Mouse (Mus musculus): ENCODE measurements around the gene Olfr64. TPM values are rescaled to one million over a fixed set of nuclear protein-coding genes. Genes with fewer than 3 reads are reported as not detected.

The Olfr64 gene
- polyA plus RNA-seq, 1 experiment from 2014 or later: not detected

DNA sequence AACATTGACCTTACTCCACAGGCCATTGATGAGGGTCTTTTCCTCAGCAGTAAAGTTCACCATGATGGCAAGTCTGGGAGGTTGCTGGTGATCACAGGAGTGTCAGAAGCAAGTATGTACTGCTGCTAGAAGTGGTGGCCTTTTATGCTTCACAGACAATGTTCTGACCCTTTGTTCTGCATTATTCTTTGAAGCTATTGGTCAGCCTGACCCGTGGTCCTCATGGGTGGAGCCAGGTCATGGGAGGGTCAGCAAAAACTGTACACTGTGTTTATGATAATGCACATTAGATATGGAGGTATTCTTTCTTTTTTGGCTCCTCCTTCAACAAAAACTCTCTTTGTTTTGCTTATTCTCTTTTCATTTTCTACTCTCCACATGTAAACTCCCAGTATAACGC is 41.2 kb downstream of the Olfr64 start, which contains the start of gene Hbb-y:
Gene Hbb-y, minus strand, starts transcription at position 127 of the 400 bp plus-strand sequence.
- Histone ChIP-seq H3K9me3 (ENCODE audit: control insufficient read depth, low read length) (no peaks in the 10 kb centered on the region), H3K4me3 (ENCODE audit: low read depth, low read length) (no peak within 1 kb of the TSS), H3K27ac (ENCODE audit: low read depth, low read length) (no peak within 1 kb of the TSS), H3K9ac (ENCODE audit: low read length) (no peak within 1 kb of the TSS), H3K4me2 (ENCODE audit: low read depth) (no peak within 1 kb of the TSS), H3K4me1 (ENCODE audit: control insufficient read depth, insufficient read depth, low read length) (no peaks in the 10 kb centered on the region), H3K27me3 (ENCODE audit: control insufficient read depth, insufficient read depth, low read length) (no peaks in the 10 kb centered on the region), H3K36me3 (ENCODE audit: control insufficient read depth, insufficient read depth, low read length) (no peaks in the 10 kb centered on the region)
- no peak for DNase-seq (ENCODE audit: low spot score)
- 74% methylated on average over 2 of the region's 2 CpGs for WGBS
- ATAC-seq (ENCODE audit: insufficient read depth, low FRiP score, low TSS enrichment): no peak

- Histone ChIP-seq H3K9me3 (ENCODE audit: control insufficient read depth, low read length) (no peaks in the 10 kb centered on the region), H3K27me3 (ENCODE audit: control insufficient read depth, insufficient read depth, low read length) (no peaks in the 10 kb centered on the region), H3K4me1 (ENCODE audit: control insufficient read depth, insufficient read depth, low read length) (no peaks in the 10 kb centered on the region), H3K36me3 (ENCODE audit: control insufficient read depth, insufficient read depth, low read length) (no peaks in the 10 kb centered on the region), H3K4me3 (ENCODE audit: low read depth, low read length) (no peak overlapping the region), H3K4me2 (ENCODE audit: low read depth) (no peak overlapping the region), H3K27ac (ENCODE audit: low read depth, low read length) (no peak overlapping the region), H3K9ac (ENCODE audit: low read length) (no peak overlapping the region)
- DNase-seq (ENCODE audit: low spot score) (no peak), ATAC-seq (ENCODE audit: insufficient read depth, low FRiP score, low TSS enrichment) (no peak)
- WGBS: 57% methylated on average over 1 of the region's 2 CpGs
These were observed 49.6 kb downstream of the Olfr64 start for GRCm38 (mm10) chr7:103844525-103845325.

DNA sequence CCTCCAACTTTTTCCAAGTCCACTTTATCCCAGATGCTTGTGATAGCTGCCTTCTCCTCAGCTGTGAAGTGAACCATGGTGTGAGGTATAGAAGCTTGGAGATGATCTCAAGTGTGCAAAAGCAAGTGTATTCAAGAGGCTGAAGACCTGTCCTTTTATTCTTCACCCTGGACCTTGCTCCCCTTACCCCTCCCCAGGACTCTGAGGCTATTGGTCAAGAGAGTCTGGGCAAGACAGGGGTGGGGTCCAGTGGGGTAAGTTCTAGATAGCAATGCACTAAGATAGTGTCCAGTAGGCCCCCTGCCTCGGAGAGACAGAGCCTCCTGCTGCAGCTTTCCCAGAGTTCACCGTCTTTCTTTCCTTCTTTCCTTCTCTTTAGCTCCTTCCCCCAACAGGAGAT is 51.3 kb downstream of the Olfr64 start, which contains the start of gene Hbb-bh1:
Gene Hbb-bh1, minus strand, starts transcription at position 131 of the 400 bp plus-strand sequence.
- Histone ChIP-seq H3K36me3 (ENCODE audit: control insufficient read depth, insufficient read depth, low read length) (no peaks in the 10 kb centered on the region), H3K9me3 (ENCODE audit: control insufficient read depth, low read length) (no peaks in the 10 kb centered on the region), H3K9ac (ENCODE audit: low read length) (no peak within 1 kb of the TSS), H3K4me3 (ENCODE audit: low read depth, low read length) (no peak within 1 kb of the TSS), H3K4me2 (ENCODE audit: low read depth) (no peak within 1 kb of the TSS), H3K4me1 (ENCODE audit: control insufficient read depth, insufficient read depth, low read length) (no peaks in the 10 kb centered on the region), H3K27me3 (ENCODE audit: control insufficient read depth, insufficient read depth, low read length) (no peaks in the 10 kb centered on the region), H3K27ac (ENCODE audit: low read depth, low read length) (no peak within 1 kb of the TSS)
- ATAC-seq (ENCODE audit: insufficient read depth, low FRiP score, low TSS enrichment) (no peak), DNase-seq (ENCODE audit: low spot score) (no peak)
- WGBS: 70% methylated on average over 2 of the region's 2 CpGs

GRCm38 (mm10) chr7:103840268-103840667 is 54.0 kb downstream of the Olfr64 start, which contains the start of gene Hbb-bh2:
Gene Hbb-bh2, minus strand, starts transcription at chr7:103840520.
- Histone ChIP-seq H3K9ac (ENCODE audit: low read length) (no peak within 1 kb of the TSS), H3K36me3 (ENCODE audit: control insufficient read depth, insufficient read depth, low read length) (no peaks in the 10 kb centered on the region), H3K4me3 (ENCODE audit: low read depth, low read length) (no peak within 1 kb of the TSS), H3K4me2 (ENCODE audit: low read depth) (no peak within 1 kb of the TSS), H3K27me3 (ENCODE audit: control insufficient read depth, insufficient read depth, low read length) (no peaks in the 10 kb centered on the region), H3K9me3 (ENCODE audit: control insufficient read depth, low read length) (no peaks in the 10 kb centered on the region), H3K27ac (ENCODE audit: low read depth, low read length) (no peak within 1 kb of the TSS), H3K4me1 (ENCODE audit: control insufficient read depth, insufficient read depth, low read length) (no peaks in the 10 kb centered on the region)
- no peak for DNase-seq (ENCODE audit: low spot score)
- no peak for ATAC-seq (ENCODE audit: insufficient read depth, low FRiP score, low TSS enrichment)
- 72% methylated on average over 3 of the region's 3 CpGs for WGBS

Other genes with a start within 250 kb of the Olfr64 start
- gene Olfr623, start 230.8 kb downstream of the Olfr64 start, polyA plus RNA-seq (2014; fragmentation: Nextera tagmentation; extraction: Ambion mirVana): not detected in 2 replicates
- gene Olfr624, start 223.3 kb downstream of the Olfr64 start, polyA plus RNA-seq (2014; fragmentation: Nextera tagmentation; extraction: Ambion mirVana): 0.04 TPM in 2 replicates
- not detected in 2 replicates for gene Olfr625-ps1, start 211.8 kb downstream of the Olfr64 start, polyA plus RNA-seq (2014; fragmentation: Nextera tagmentation; extraction: Ambion mirVana)
- gene Olfr243, start 179.8 kb downstream of the Olfr64 start, polyA plus RNA-seq (2014; fragmentation: Nextera tagmentation; extraction: Ambion mirVana): not detected in 2 replicates
- gene Olfr628, start 164.1 kb downstream of the Olfr64 start, polyA plus RNA-seq (2014; fragmentation: Nextera tagmentation; extraction: Ambion mirVana): not detected in 2 replicates
- gene Olfr629, start 149.5 kb downstream of the Olfr64 start, polyA plus RNA-seq (2014; fragmentation: Nextera tagmentation; extraction: Ambion mirVana): not detected in 2 replicates
- gene Olfr630, start 137.2 kb downstream of the Olfr64 start, polyA plus RNA-seq (2014; fragmentation: Nextera tagmentation; extraction: Ambion mirVana): not detected in 2 replicates
- gene Olfr69, start 122.9 kb downstream of the Olfr64 start, polyA plus RNA-seq (2014; fragmentation: Nextera tagmentation; extraction: Ambion mirVana): not detected in 2 replicates
- gene Olfr68, start 114.8 kb downstream of the Olfr64 start, polyA plus RNA-seq (2014; fragmentation: Nextera tagmentation; extraction: Ambion mirVana): not detected in 2 replicates
- gene Olfr67, start 102.7 kb downstream of the Olfr64 start, polyA plus RNA-seq (2014; fragmentation: Nextera tagmentation; extraction: Ambion mirVana): not detected in 2 replicates
- 601 and 630 TPM in 2 replicates for gene Hbb-bt, start 80.5 kb downstream of the Olfr64 start, polyA plus RNA-seq (2014; fragmentation: Nextera tagmentation; extraction: Ambion mirVana)
- 191 and 252 TPM in 2 replicates for gene Hbb-bs, start 66.4 kb downstream of the Olfr64 start, polyA plus RNA-seq (2014; fragmentation: Nextera tagmentation; extraction: Ambion mirVana)
- not detected in 2 replicates for gene Hbb-bh2, start 54.0 kb downstream of the Olfr64 start, polyA plus RNA-seq (2014; fragmentation: Nextera tagmentation; extraction: Ambion mirVana)
- gene Hbb-bh1, start 51.3 kb downstream of the Olfr64 start, polyA plus RNA-seq (2014; fragmentation: Nextera tagmentation; extraction: Ambion mirVana): 2,034 and 2,085 TPM in 2 replicates
- gene Hbb-y, start 41.3 kb downstream of the Olfr64 start, polyA plus RNA-seq (2014; fragmentation: Nextera tagmentation; extraction: Ambion mirVana): 8,929 and 9,080 TPM in 2 replicates
- gene Olfr66, start 8.2 kb downstream of the Olfr64 start, polyA plus RNA-seq (2014; fragmentation: Nextera tagmentation; extraction: Ambion mirVana): not detected in 2 replicates
- not detected in 2 replicates for gene Olfr65, start 9.0 kb upstream of the Olfr64 start, polyA plus RNA-seq (2014; fragmentation: Nextera tagmentation; extraction: Ambion mirVana)
- gene Olfr631, start 34.3 kb upstream of the Olfr64 start, polyA plus RNA-seq (2014; fragmentation: Nextera tagmentation; extraction: Ambion mirVana): not detected in 2 replicates
- not detected in 2 replicates for gene Olfr632, start 39.9 kb upstream of the Olfr64 start, polyA plus RNA-seq (2014; fragmentation: Nextera tagmentation; extraction: Ambion mirVana)
- gene Olfr633, start 50.0 kb upstream of the Olfr64 start, polyA plus RNA-seq (2014; fragmentation: Nextera tagmentation; extraction: Ambion mirVana): not detected in 2 replicates
- gene Olfr635, start 76.7 kb upstream of the Olfr64 start, polyA plus RNA-seq (2014; fragmentation: Nextera tagmentation; extraction: Ambion mirVana): not detected in 2 replicates
- gene Olfr638, start 104.3 kb upstream of the Olfr64 start, polyA plus RNA-seq (2014; fragmentation: Nextera tagmentation; extraction: Ambion mirVana): not detected in 2 replicates
- gene Olfr639, start 122.8 kb upstream of the Olfr64 start, polyA plus RNA-seq (2014; fragmentation: Nextera tagmentation; extraction: Ambion mirVana): not detected in 2 replicates
- not detected in 2 replicates for gene Olfr640, start 131.1 kb upstream of the Olfr64 start, polyA plus RNA-seq (2014; fragmentation: Nextera tagmentation; extraction: Ambion mirVana)
- not detected in 2 replicates for gene Olfr641, start 141.0 kb upstream of the Olfr64 start, polyA plus RNA-seq (2014; fragmentation: Nextera tagmentation; extraction: Ambion mirVana)
- gene Olfr642, start 158.2 kb upstream of the Olfr64 start, polyA plus RNA-seq (2014; fragmentation: Nextera tagmentation; extraction: Ambion mirVana): not detected in 2 replicates
- gene 4930516K23Rik, start 167.0 kb upstream of the Olfr64 start, polyA plus RNA-seq (2014; fragmentation: Nextera tagmentation; extraction: Ambion mirVana): not detected in 2 replicates
- not detected in 2 replicates for gene Olfr644, start 177.4 kb upstream of the Olfr64 start, polyA plus RNA-seq (2014; fragmentation: Nextera tagmentation; extraction: Ambion mirVana)
- not detected in 2 replicates for gene Olfr645, start 191.0 kb upstream of the Olfr64 start, polyA plus RNA-seq (2014; fragmentation: Nextera tagmentation; extraction: Ambion mirVana)
- gene Olfr646, start 210.4 kb upstream of the Olfr64 start, polyA plus RNA-seq (2014; fragmentation: Nextera tagmentation; extraction: Ambion mirVana): not detected in 2 replicates
- gene Ubqln5, start 235.3 kb upstream of the Olfr64 start, polyA plus RNA-seq (2014; fragmentation: Nextera tagmentation; extraction: Ambion mirVana): not detected in 2 replicates
- gene Olfr643, start 242.9 kb upstream of the Olfr64 start, polyA plus RNA-seq (2014; fragmentation: Nextera tagmentation; extraction: Ambion mirVana): not detected in 2 replicates
- gene Ubqln3, start 248.8 kb upstream of the Olfr64 start, polyA plus RNA-seq (2014; fragmentation: Nextera tagmentation; extraction: Ambion mirVana): not detected in 2 replicates

Data from neural tube, embryonic 11.5 days (tissue).